Mouse (Mus musculus) CH12.LX (cell line): ENCODE measurements around the gene Fcrl1. TPM values are rescaled to one million over a fixed set of nuclear protein-coding genes. Genes with fewer than 3 reads are reported as not detected.
A peak's percentile ranks its signal among the peaks of the same experiment; 100 is the strongest.

Experiments
- DNase-seq: peaks from one replicate; pipeline ENCODE4 v3.0.0-alpha.2; 2013; ENCODE audit errors: extremely low read depth
- H3K27ac ChIP-seq: 2 replicates; pipeline ENCODE4 v1.5.1; 2012; ENCODE audit warnings: low read depth, mild to moderate bottlenecking, control low read depth, moderate library complexity; ENCODE audit not compliant: insufficient read depth
- H3K27me3 ChIP-seq: replicated peaks from 2 replicates; pipeline ENCODE3; 2012; ENCODE audit warnings: inconsistent platforms
- H3K36me3 ChIP-seq, 2 experiments: replicated peaks in 1 of 2; 2 replicates each; pipeline versions ENCODE3 to v1.6.1; 2012; ENCODE audit warnings: inconsistent platforms in 1 of 2, low read length in 1 of 2, mild to moderate bottlenecking in 1 of 2, mixed read lengths in 1 of 2, moderate library complexity in 1 of 2; ENCODE audit not compliant: control insufficient read depth in 1 of 2, insufficient read depth in 1 of 2
- H3K4me1 ChIP-seq, 2 experiments: 2 replicates each; pipeline ENCODE4 v1.6.1; 2012; ENCODE audit warnings: inconsistent platforms in 1 of 2, moderate library complexity in 1 of 2; ENCODE audit not compliant: insufficient read depth in 2 of 2, control insufficient read depth in 1 of 2
- H3K4me2 ChIP-seq: 2 replicates; pipeline ENCODE4 v1.6.1; 2012; ENCODE audit warnings: low read depth, mild to moderate bottlenecking, control low read depth; ENCODE audit not compliant: poor library complexity, insufficient read depth, severe bottlenecking
- H3K4me3 ChIP-seq, 3 experiments: fragments of 150-350 bp in 1 of 3; sonication (generic) in 1 of 3; replicated peaks in 1 of 3; 2 replicates each; pipeline versions ENCODE3 to v1.5.1; 2011 to 2012; ENCODE audit warnings: low read depth in 2 of 3, low read length in 2 of 3, mild to moderate bottlenecking in 2 of 3, moderate library complexity in 2 of 3, control low read depth in 1 of 3, improper control_type of control experiment in 1 of 3, inconsistent platforms in 1 of 3, mixed read lengths in 1 of 3; ENCODE audit not compliant: poor library complexity in 1 of 3
- H3K79me2 ChIP-seq: replicated peaks from 2 replicates; pipeline ENCODE4 v1.6.1; 2012; ENCODE audit warnings: mild to moderate bottlenecking, moderate library complexity; ENCODE audit not compliant: control insufficient read depth, poor library complexity, insufficient read depth, severe bottlenecking; ENCODE audit errors: extremely low read depth
- H3K9ac ChIP-seq: 2 replicates; pipeline ENCODE4 v1.6.1; 2012; ENCODE audit warnings: low read depth, mild to moderate bottlenecking, control low read depth, moderate library complexity; ENCODE audit not compliant: insufficient read depth
- H3K9me3 ChIP-seq: replicated peaks from 2 replicates; pipeline ENCODE3; 2012; ENCODE audit warnings: low read length, inconsistent platforms, mixed read lengths
- E2F4 ChIP-seq: IDR thresholded peaks from 2 replicates; pipeline ENCODE4 v1.6.1; 2011; ENCODE audit warnings: low read depth, low read length, improper control_type of control experiment; ENCODE audit not compliant: insufficient replicate concordance
- JUND ChIP-seq: conservative IDR thresholded peaks from 2 replicates; pipeline ENCODE4 v1.6.1; 2011; ENCODE audit warnings: low read depth, low read length, improper control_type of control experiment
- MAFK ChIP-seq: IDR thresholded peaks from 2 replicates; pipeline ENCODE4 v1.6.1; 2011; ENCODE audit warnings: low read length, improper control_type of control experiment; ENCODE audit not compliant: insufficient replicate concordance
- MAZ ChIP-seq: IDR thresholded peaks from 2 replicates; pipeline ENCODE4 v1.6.1; 2012; ENCODE audit warnings: low read depth, mild to moderate bottlenecking, inconsistent platforms, low read length, improper control_type of control experiment, moderate library complexity
- MEF2A ChIP-seq: IDR thresholded peaks from 2 replicates; pipeline ENCODE4 v1.6.1; 2014; ENCODE audit warnings: low read depth, mild to moderate bottlenecking, inconsistent platforms, low read length, improper control_type of control experiment, borderline replicate concordance
- MYC ChIP-seq: IDR thresholded peaks from 2 replicates; pipeline ENCODE4 v1.6.1; 2011; ENCODE audit warnings: low read depth, mild to moderate bottlenecking, improper control_type of control experiment, low read length
- NRF1 ChIP-seq: IDR thresholded peaks from 2 replicates; pipeline ENCODE4 v1.6.1; 2014; ENCODE audit warnings: low read depth, mild to moderate bottlenecking, inconsistent platforms, low read length, improper control_type of control experiment, moderate library complexity
- POLR2A ChIP-seq: IDR thresholded peaks from 2 replicates; pipeline ENCODE4 v1.6.1; 2011; ENCODE audit warnings: low read depth, mild to moderate bottlenecking, improper control_type of control experiment, low read length
- POLR2AphosphoS2 ChIP-seq: IDR thresholded peaks from 2 replicates; pipeline ENCODE4 v1.6.1; 2011; ENCODE audit warnings: low read depth, low read length, improper control_type of control experiment
- RAD21 ChIP-seq: IDR thresholded peaks from 2 replicates; pipeline ENCODE4 v1.6.1; 2011; ENCODE audit warnings: low read depth, mild to moderate bottlenecking, low read length, improper control_type of control experiment, moderate library complexity
- RCOR1 ChIP-seq: conservative IDR thresholded peaks from 2 replicates; pipeline ENCODE4 v1.6.1; 2012; ENCODE audit warnings: low read depth, mild to moderate bottlenecking, inconsistent platforms, low read length, improper control_type of control experiment
- SIN3A ChIP-seq: IDR thresholded peaks from 2 replicates; pipeline ENCODE4 v1.6.1; 2012; ENCODE audit warnings: low read length, improper control_type of control experiment, inconsistent platforms
- TCF12 ChIP-seq: IDR thresholded peaks from 2 replicates; pipeline ENCODE4 v1.6.1; 2014; ENCODE audit warnings: low read depth, mild to moderate bottlenecking, inconsistent platforms, low read length, improper control_type of control experiment
- USF1 ChIP-seq: IDR thresholded peaks from 2 replicates; pipeline ENCODE4 v1.6.1; 2014; ENCODE audit warnings: low read depth, mild to moderate bottlenecking, inconsistent platforms, low read length, improper control_type of control experiment
- dilution Hi-C: fragments of 300-500 bp; cut with MboI; formaldehyde crosslinking; loops from 2 replicates; pipeline ENCODE4 v1.14.3; 2020; ENCODE audit warnings: low sequenced_read_pairs; ENCODE audit not compliant: extremely low pct_unique_long_range_greater_than_20kb, extremely low pct_ligation_motif_present
- in situ Hi-C: fragments of 300-500 bp; cut with MboI; formaldehyde crosslinking; loops from 3 replicates; pipeline ENCODE4 v1.14.3; 2019; ENCODE audit warnings: low sequenced_read_pairs, low pct_ligation_motif_present, low pct_unique_long_range_greater_than_20kb, mixed read lengths
- polyA plus RNA-seq: library from polyadenylated mRNA; unstranded; fragments of >175 nt; gene quantifications from 2 replicates; pipeline ENCODE4 v1.2.1, GENCODE M21; 2012; ENCODE audit warnings: low read depth; ENCODE audit not compliant: insufficient read length
- total RNA-seq, 2 experiments: library from RNA; depleted of rRNA; stranded (reverse); fragments of 300-350 nt in 1 of 2; fragments of >200 nt in 1 of 2; gene quantifications; 2 replicates each; pipeline ENCODE4 v1.2.3; 2012 to 2014

Gene Fcrl1
- total and polyA plus RNA-seq, 3 experiments: 20.6 to 50.1 (median 45.2) TPM

DNA sequence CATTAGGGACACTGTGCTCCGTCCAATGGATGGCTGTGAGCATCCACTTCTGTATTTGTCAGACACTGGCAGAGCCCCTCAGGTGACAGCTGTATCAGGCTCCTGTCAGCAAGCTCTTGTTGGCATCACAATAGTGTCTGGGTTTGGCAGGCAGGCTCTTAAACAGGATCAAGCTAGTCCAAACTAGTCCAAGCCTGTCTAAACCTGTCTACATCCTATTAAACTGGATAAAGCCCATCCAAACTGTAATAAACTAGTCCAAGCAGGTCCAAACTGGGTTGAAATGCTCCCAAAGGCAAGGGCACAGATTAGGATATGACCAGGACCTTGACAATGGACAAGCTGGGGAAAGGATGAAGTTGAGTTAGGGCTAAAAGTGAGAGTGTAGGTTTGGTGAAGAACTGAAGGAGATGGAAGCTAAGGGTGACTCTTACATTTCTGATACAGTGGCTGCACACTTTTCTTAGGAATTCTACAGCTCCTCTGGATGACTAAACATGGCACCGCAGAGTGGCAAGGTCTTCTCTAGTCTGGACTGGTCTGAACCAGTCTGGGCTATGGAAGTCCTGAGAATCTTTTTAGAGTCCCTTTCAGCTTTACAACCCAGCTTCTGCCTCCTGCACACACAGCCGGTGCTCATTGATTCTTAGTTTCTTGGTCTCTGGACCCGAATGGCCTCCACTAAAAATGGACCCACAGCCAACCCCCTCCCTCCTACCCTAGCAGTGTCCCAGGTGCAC, 33.2 kb downstream of the Fcrl1 start:
- peaks cover 7 to 38% of the 10 kb centered on the region in 2 experiments; a peak in 3 of 4 replicates for H3K4me1 ChIP-seq
- H3K4me3 ChIP-seq: no peak overlapping the region
- no peak for DNase-seq
- no peaks in the 10 kb centered on the region for H3K9me3 ChIP-seq
- no peak overlapping the region for H3K9ac ChIP-seq
- in situ Hi-C loops (no loop called here), dilution Hi-C loops (no loop called here)
- no peaks in the 10 kb centered on the region for H3K36me3 ChIP-seq
- H3K4me2 ChIP-seq: no peak overlapping the region
- H3K27me3 ChIP-seq: no peaks in the 10 kb centered on the region
- no peak for TF ChIP-seq E2F4
- TF ChIP-seq TCF12: no peak
- TF ChIP-seq POLR2A: no peak
- no peak for TF ChIP-seq RCOR1
- TF ChIP-seq MEF2A: no peak
- no peak for TF ChIP-seq USF1
- no peak overlapping the region for H3K27ac ChIP-seq
- H3K79me2 ChIP-seq: no peaks in the 10 kb centered on the region

DNA sequence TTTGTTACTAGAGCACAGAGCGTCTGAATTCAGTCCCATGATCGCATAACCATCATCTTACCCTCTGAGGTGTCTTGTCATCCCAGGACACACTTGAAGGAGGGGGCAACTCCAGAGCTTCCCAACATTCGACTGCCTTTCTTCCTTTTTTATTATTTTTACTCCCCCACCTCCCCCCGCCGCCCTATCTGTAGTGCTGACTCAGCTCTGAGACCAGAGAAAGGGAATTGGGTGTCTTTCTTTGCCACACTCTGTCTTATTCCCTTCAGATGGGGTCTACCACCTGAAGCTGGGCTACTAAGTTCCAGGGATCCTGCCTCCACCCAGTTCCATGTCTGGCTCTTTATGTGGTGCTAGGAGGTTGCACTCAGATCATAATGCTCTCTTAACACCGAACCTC, 34.4 kb downstream of the Fcrl1 start:
- Histone ChIP-seq H3K4me1 (peaks cover 7 to 38% of the 10 kb centered on the region in 2 experiments; a peak in 3 of 4 replicates), H3K27me3 (no peaks in the 10 kb centered on the region), H3K9me3 (no peaks in the 10 kb centered on the region), H3K27ac (no peak overlapping the region), H3K4me3 (no peak overlapping the region), H3K79me2 (no peaks in the 10 kb centered on the region), H3K36me3 (no peaks in the 10 kb centered on the region), H3K4me2 (no peak overlapping the region), H3K9ac (no peak overlapping the region)
- in situ Hi-C loops (loop anchor here (5.0 kb wide), 1 partner anchor 88 kb away; no protein-coding TSS in a partner anchor), dilution Hi-C loops (no loop called here)
- TF ChIP-seq NRF1 (no peak), RAD21 (no peak), MAFK (peak; percentile 60; the same call in 1 of the 2 replicates), MYC (no peak), SIN3A (no peak), POLR2AphosphoS2 (no peak), JUND (no peak), MAZ (no peak)
- DNase-seq: no peak
